Mouse (Mus musculus) forebrain, embryonic 12.5 days (tissue): ENCODE results near the gene Klhl35. TPM values are rescaled to one million over a fixed set of nuclear protein-coding genes. Genes with fewer than 3 reads are reported as not detected.

ENCODE experiments used
- ATAC-seq: fragments of 200-750 bp; cut with Nextera tagmentation; 2 replicates; pipeline ENCODE4 v1.8.0; 2017; ENCODE audit warnings: moderate TSS enrichment; ENCODE audit not compliant: low FRiP score
- H3K27ac ChIP-seq: fragments of 300-500 bp; sonication (generic); 2 replicates; pipeline ENCODE4 v1.5.1; 2016; ENCODE audit warnings: mild to moderate bottlenecking
- H3K27me3 ChIP-seq: fragments of 300-500 bp; sonication (generic); 2 replicates; pipeline ENCODE4 v1.6.1; 2016; ENCODE audit warnings: mild to moderate bottlenecking
- H3K36me3 ChIP-seq: fragments of 300-500 bp; sonication (generic); replicated peaks from 2 replicates; pipeline ENCODE4 v1.6.1; 2016; ENCODE audit warnings: mild to moderate bottlenecking
- H3K4me1 ChIP-seq: fragments of 300-500 bp; sonication (generic); 2 replicates; pipeline ENCODE4 v1.6.1; 2016
- H3K4me2 ChIP-seq: fragments of 300-500 bp; sonication (generic); 2 replicates; pipeline ENCODE4 v1.6.1; 2016; ENCODE audit warnings: mild to moderate bottlenecking, moderate library complexity
- H3K4me3 ChIP-seq: fragments of 300-500 bp; sonication (generic); replicated peaks from 2 replicates; pipeline ENCODE4 v1.5.1; 2016; ENCODE audit warnings: mild to moderate bottlenecking
- H3K9ac ChIP-seq: fragments of 300-500 bp; sonication (generic); 2 replicates; pipeline ENCODE4 v1.6.1; 2016; ENCODE audit warnings: mild to moderate bottlenecking
- H3K9me3 ChIP-seq: fragments of 300-500 bp; sonication (generic); 2 replicates; pipeline ENCODE4 v1.6.1; 2016
- WGBS: fragments of 180-500 bp; shearing (Covaris S2); methylation state at CpG from one replicate; pipeline ENCODE4 v1.1.7; 2016; 5-methylcytosine and 5-hydroxymethylcytosine counted together
- polyA plus RNA-seq: library from polyadenylated mRNA; unstranded; fragments of >200 nt; fragmentation: Nextera tagmentation; extraction: Ambion mirVana; gene quantifications from 2 replicates; pipeline ENCODE4 v1.2.1, GENCODE M21; 2016

The Klhl35 gene
- polyA plus RNA-seq, 1 experiment from 2014 or later, result 6.8 TPM

- Histone ChIP-seq H3K4me2 (no peak overlapping the region), H3K36me3 (peaks cover 4% of the 10 kb centered on the region; the same call in 1 of the 2 replicates), H3K27ac (no peak overlapping the region), H3K9me3 (no peaks in the 10 kb centered on the region), H3K4me1 (peaks cover 18% of the 10 kb centered on the region), H3K27me3 (no peaks in the 10 kb centered on the region), H3K4me3 (no peak overlapping the region), H3K9ac (no peak overlapping the region)
- no peak for ATAC-seq
- WGBS, result 89% methylated on average over 7 of the region's 7 CpGs
Measured at GRCm38 (mm10) chr7:99452859-99453258, 12.9 kb upstream of the Klhl35 start.

DNA sequence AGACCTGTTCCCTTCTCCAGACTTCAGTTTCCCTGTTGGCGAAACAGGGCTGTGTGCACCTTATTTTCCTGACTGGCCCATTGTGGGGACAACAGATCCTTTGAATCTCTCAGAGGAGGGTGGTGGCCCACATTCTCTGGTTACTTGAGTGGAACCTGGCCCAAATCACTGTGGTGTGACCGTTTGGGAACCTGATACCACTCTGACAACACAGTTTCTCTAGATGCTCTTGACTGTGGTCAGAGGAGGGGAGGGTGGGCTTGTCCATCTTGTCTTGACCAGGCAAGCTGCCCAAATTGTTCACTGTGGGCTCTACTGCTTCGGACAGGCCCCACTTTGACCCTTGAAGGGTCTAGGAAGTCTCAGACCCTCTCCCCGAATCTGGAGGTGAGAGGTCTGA, 11.8 kb upstream of the Klhl35 start:
- 80% methylated on average over 4 of the region's 4 CpGs for WGBS
- Histone ChIP-seq H3K9me3 (no peaks in the 10 kb centered on the region), H3K4me3 (no peak overlapping the region), H3K27ac (no peak overlapping the region), H3K27me3 (no peaks in the 10 kb centered on the region), H3K4me1 (peaks cover 13% of the 10 kb centered on the region), H3K36me3 (peaks cover 5% of the 10 kb centered on the region), H3K9ac (no peak overlapping the region), H3K4me2 (no peak overlapping the region)
- no peak for ATAC-seq

GRCm38 (mm10) chr7:99458849-99459248, 7.0 kb upstream of the Klhl35 start:
- Histone ChIP-seq H3K27me3 (no peaks in the 10 kb centered on the region), H3K4me2 (no peak overlapping the region), H3K36me3 (peaks cover 21% of the 10 kb centered on the region), H3K9me3 (no peaks in the 10 kb centered on the region), H3K4me3 (no peak overlapping the region), H3K9ac (no peak overlapping the region), H3K4me1 (no peaks in the 10 kb centered on the region), H3K27ac (no peak overlapping the region)
- ATAC-seq, result no peak
- WGBS, result 92% methylated on average over 8 of the region's 8 CpGs

DNA sequence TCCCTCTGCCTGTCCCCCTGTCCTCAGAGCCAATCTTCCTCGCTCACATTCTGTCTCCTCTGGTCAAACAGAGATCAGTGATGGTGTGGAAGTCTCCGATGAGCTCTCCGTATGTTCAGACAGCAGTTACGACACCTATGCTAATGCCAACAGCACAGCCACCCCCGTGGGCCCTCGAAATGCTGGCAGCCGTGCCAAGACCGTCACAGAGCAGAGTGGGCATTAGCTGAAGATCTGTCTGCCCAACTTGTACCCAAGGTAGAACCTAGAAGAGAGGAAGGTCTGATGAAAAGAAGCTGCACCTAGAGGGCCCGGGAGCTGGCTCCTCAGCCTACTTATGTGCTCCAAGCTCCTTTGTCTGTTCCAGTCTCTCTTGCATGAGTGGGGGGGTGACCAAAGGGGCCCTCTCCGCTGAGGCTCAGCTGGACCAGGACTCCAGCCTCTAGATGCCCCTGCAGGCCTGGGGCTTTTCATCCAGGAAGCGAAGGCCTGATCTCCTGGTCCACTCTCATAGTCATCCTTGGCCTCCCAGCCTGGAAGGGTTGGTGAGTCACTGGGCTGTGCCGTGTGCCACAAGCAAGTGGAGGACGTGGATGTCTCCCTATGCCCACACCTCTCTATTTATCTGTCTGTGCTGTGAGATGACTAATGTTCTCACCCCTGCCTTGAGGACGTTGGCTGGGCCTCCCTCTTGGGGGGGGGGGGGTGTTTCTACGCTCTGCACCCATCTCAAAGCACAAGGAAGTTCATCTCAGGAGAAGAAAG, 5.7 kb upstream of the Klhl35 start:
- Histone ChIP-seq H3K4me2 (no peak overlapping the region), H3K4me1 (peaks cover 2% of the 10 kb centered on the region; the same call in 1 of the 2 replicates), H3K9me3 (no peaks in the 10 kb centered on the region), H3K27me3 (no peaks in the 10 kb centered on the region), H3K4me3 (no peak overlapping the region), H3K9ac (no peak overlapping the region), H3K36me3 (peaks cover 21% of the 10 kb centered on the region), H3K27ac (no peak overlapping the region)
- ATAC-seq, result no peak
- WGBS, result 88% methylated on average over 15 of the region's 15 CpGs

DNA sequence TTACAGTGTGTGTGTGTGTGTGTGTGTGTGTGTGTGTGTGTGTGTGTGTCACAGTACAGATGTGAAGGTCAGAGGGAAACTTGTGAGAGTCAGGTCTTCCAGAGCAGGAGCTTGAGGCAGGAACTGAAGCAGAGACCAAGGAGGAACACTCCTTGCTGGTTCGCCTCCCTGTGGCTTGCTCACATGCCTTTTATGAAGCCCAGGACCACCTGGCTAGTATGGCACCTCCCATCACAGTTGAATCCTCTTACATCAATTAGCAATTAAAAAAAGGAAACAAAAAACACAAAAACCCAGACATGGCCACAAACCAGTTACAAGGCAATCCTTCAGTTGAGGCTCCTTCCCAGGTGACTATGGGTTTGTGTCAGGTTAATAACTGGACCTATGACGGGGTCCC, 2.7 kb upstream of the Klhl35 start:
- Histone ChIP-seq H3K4me2 (no peak overlapping the region), H3K9ac (no peak overlapping the region), H3K36me3 (peaks cover 17% of the 10 kb centered on the region), H3K4me3 (no peak overlapping the region), H3K27me3 (peaks cover 15% of the 10 kb centered on the region), H3K4me1 (peaks cover 32% of the 10 kb centered on the region), H3K27ac (no peak overlapping the region), H3K9me3 (no peaks in the 10 kb centered on the region)
- ATAC-seq, result no peak
- 87% methylated on average over 2 of the region's 2 CpGs for WGBS

DNA sequence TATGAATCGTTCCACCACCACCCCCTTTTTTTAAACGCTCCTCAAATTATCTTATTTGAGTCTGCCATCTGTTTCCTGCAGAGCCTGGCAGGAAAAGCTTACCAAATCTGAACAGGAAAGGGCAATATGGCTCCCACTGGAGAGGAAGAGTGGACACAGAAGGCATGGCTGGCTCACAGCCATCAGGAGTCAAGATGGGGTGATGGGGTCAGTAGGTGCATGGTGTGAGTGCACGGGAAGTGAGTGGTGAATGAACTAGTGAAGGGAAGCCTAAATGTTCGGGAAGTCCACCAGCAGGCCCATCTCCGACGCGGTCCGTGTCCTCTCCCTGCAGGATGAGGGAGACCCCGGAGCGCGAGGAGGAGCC, 2.1 kb downstream of the Klhl35 start:
- peak overlapping the region; percentile 65 for H3K9ac ChIP-seq
- peak overlapping the region; percentile 87 for H3K27ac ChIP-seq
- H3K27me3 ChIP-seq, result peaks cover 43% of the 10 kb centered on the region
- H3K4me3 ChIP-seq, result peak overlapping the region; percentile 48
- no peaks in the 10 kb centered on the region for H3K9me3 ChIP-seq
- H3K36me3 ChIP-seq, result peaks cover 14% of the 10 kb centered on the region
- H3K4me2 ChIP-seq, result peak overlapping the region; percentile 76
- peaks cover 44% of the 10 kb centered on the region for H3K4me1 ChIP-seq
- ATAC-seq, result no peak
- WGBS, result 28% methylated on average over 10 of the region's 11 CpGs

GRCm38 (mm10) chr7:99468283-99469132, 2.7 kb downstream of the Klhl35 start:
- H3K4me1 ChIP-seq, result peaks cover 44% of the 10 kb centered on the region
- peaks cover 20% of the 10 kb centered on the region for H3K36me3 ChIP-seq
- H3K4me3 ChIP-seq, result peak overlapping the region; percentile 48
- H3K9me3 ChIP-seq, result no peaks in the 10 kb centered on the region
- WGBS, result 2% methylated on average over 126 of the region's 145 CpGs
- peak overlapping the region; percentile 65 for H3K9ac ChIP-seq
- H3K27ac ChIP-seq, result peak overlapping the region; percentile 87
- peak overlapping the region; percentile 76 for H3K4me2 ChIP-seq
- peak; percentile 83 for ATAC-seq
- peaks cover 43% of the 10 kb centered on the region for H3K27me3 ChIP-seq

- 85% methylated on average over 17 of the region's 17 CpGs for WGBS
- H3K27ac ChIP-seq, result no peak overlapping the region
- H3K4me1 ChIP-seq, result peaks cover 51% of the 10 kb centered on the region
- no peak overlapping the region for H3K4me3 ChIP-seq
- H3K9me3 ChIP-seq, result no peaks in the 10 kb centered on the region
- H3K27me3 ChIP-seq, result peaks cover 43% of the 10 kb centered on the region
- no peak for ATAC-seq
- H3K4me2 ChIP-seq, result no peak overlapping the region
- no peak overlapping the region for H3K9ac ChIP-seq
- peaks cover 33% of the 10 kb centered on the region for H3K36me3 ChIP-seq
Measured at GRCm38 (mm10) chr7:99469680-99470405, 4.0 kb downstream of the Klhl35 start.

GRCm38 (mm10) chr7:99471578-99471977, 5.8 kb downstream of the Klhl35 start:
- no peak overlapping the region for H3K9ac ChIP-seq
- no peak overlapping the region for H3K4me3 ChIP-seq
- ATAC-seq, result no peak
- H3K27me3 ChIP-seq, result peaks cover 43% of the 10 kb centered on the region
- no peaks in the 10 kb centered on the region for H3K9me3 ChIP-seq
- H3K4me1 ChIP-seq, result peaks cover 34% of the 10 kb centered on the region
- H3K36me3 ChIP-seq, result peaks cover 41% of the 10 kb centered on the region
- no peak overlapping the region for H3K27ac ChIP-seq
- H3K4me2 ChIP-seq, result no peak overlapping the region
- 59% methylated on average over 18 of the region's 18 CpGs for WGBS

DNA sequence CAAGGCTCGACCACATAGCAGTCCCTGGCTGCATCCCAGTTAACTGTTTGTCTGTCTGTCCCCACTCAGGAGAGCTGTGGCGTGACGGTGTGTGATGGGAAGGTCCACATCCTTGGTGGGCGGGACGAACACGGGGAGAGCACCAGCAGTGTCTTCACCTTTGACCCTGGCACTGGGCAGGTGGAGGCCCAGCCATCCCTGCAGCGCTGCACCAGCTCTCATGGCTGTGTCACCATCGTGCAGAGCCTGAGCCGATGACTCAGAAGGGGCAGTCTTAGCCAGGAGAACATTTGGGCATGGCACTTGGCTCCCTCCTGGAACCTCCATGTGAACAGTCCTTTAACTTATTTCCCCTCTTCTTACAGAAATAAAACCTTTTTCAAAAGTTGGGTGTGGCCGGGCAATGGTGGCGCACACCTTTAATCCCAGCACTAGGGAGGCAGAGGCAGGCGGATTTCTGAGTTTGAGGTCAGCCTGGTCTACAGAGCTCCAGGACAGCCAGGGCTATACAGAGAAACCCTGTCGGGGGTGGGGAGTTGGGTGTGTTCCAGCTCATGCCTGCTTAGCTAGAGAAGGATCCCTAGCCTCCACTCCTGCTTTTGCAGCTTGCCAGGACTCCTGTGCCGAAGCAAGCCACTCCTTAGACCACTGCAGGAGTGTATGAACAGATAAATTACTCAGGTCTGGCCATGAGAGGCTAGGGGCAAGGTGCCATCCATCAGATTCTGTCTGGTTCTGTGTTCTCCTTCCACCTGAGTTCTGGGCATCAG, 8.0 kb downstream of the Klhl35 start:
- WGBS, result 83% methylated on average over 14 of the region's 14 CpGs
- H3K36me3 ChIP-seq, result peaks cover 63% of the 10 kb centered on the region
- ATAC-seq, result no peak

DNA sequence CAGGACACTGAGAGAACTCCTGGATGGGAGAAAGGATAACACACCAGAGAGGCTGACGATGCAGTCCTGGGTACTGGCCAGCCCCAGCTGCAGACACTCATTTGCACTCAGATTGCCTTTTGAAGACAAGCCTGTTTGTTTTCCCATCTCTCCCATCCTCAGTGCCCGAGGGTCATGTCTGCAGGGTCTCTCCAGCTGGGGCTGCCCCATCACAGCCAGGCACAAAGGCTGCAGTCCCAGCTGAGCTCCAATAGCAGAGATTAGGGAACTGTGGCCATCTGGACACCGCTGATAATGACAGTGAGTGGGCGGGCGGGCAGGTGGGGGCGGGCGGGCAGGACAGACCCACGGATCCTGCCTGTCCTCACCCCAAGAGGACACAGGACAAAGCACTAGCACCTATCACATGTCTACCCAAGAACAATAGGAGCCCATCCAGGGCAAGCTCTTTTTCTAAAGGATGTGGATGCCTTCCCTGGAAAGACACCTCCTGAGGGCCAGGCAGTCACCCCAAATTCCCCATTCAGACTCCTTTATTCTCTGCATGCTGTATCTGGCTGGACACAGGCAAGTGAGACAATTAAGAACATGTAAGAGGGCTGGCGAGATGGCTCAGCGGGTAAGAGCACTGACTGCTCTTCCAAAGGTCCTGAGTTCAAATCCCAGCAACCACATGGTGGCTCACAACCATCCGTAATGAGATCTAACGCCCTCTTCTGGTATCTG, 9.2 kb downstream of the Klhl35 start:
- Histone ChIP-seq H3K9me3 (no peaks in the 10 kb centered on the region), H3K4me3 (no peak overlapping the region), H3K36me3 (peaks cover 75% of the 10 kb centered on the region), H3K27me3 (peaks cover 9% of the 10 kb centered on the region), H3K4me2 (no peak overlapping the region), H3K4me1 (peaks cover 14% of the 10 kb centered on the region), H3K9ac (no peak overlapping the region), H3K27ac (peak overlapping the region; percentile 81)
- ATAC-seq, result peak; percentile 76
- 69% methylated on average over 12 of the region's 12 CpGs for WGBS

More for the DNA sequence above, 8.0 kb downstream of the Klhl35 start:
- Histone ChIP-seq H3K9ac (no peak overlapping the region), H3K9me3 (no peaks in the 10 kb centered on the region), H3K4me2 (no peak overlapping the region), H3K27me3 (peaks cover 21% of the 10 kb centered on the region), H3K27ac (peak overlapping the region; percentile 81; the same call in 1 of the 2 replicates), H3K4me3 (no peak overlapping the region), H3K4me1 (peaks cover 16% of the 10 kb centered on the region)
